Mouse (Mus musculus): ENCODE data around the gene Dnah9.

Gene Dnah9

GRCm38 (mm10) chr11:65794428-65795219 is 373.7 kb downstream of the Dnah9 start:
- no peak for DNase-seq (ENCODE audit: low spot score in 2 of 2)

DNA sequence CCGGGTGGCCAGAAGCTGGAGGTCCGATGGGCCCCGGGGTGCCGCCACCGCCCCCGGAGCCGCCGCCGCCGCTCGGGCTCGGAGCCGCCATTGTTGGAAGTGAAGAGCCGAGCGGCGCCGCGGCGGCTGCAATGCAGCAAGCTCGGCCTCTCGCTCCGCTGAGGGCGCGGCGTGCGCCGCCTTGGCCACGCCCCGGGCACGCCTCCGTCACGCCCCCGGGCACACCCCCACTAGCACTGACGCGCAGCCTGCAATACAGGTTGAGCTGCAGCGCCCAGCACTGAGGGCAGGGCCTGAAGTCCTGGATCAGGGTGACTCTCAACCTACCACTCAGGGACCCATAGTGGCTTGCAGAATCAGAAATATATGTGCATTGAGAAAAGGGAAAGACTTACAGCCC is 380.2 kb downstream of the Dnah9 start, which contains the start of gene Map2k4:
Gene Map2k4 (minus strand): TSS at position 144 of the 400 bp plus-strand sequence.
- peak; percentile 74 to 84 for DNase-seq (ENCODE audit: low spot score in 2 of 2)

DNA sequence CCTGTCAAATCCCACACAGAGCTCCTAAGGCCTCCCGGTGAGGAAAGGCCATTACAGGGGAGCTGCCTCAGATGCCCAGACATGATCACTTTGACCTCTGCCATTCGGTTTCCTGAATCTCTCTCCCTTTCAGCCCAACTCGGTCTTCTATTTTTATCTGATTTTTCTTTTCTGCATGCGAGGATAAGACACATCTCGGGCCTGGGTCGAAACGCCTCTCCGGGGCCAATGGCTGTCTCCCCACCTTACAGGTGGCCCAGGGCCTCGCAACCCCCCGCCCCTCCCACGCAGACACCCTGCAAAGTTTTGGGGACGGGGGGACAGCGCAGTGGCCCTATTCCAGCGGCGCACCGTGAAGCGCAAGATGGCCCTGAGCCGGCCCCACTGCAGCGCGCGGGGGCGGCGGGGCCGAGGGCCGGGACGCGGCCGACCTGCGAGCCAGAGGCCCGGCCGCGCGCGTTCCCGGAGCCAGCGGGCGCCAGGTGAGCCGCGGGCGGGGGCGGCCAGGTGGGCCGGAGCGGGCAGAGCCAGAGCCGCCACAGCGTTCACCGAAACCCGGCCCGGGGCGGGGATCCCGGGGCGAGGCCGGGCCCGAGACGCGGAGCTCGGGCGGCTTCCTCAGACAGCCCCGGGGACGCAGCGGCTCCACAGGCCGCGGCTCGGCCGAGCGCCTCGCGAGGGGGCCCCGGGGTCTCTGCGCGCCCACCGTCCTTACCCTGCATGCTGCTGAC is 380.8 kb downstream of the Dnah9 start:
- peak in 1 of 2 experiments; percentile 19 for DNase-seq (ENCODE audit: low spot score in 2 of 2)

GRCm38 (mm10) chr11:65786160-65786559 is 382.2 kb downstream of the Dnah9 start:
- no peak for DNase-seq (ENCODE audit: low spot score in 2 of 2)

DNA sequence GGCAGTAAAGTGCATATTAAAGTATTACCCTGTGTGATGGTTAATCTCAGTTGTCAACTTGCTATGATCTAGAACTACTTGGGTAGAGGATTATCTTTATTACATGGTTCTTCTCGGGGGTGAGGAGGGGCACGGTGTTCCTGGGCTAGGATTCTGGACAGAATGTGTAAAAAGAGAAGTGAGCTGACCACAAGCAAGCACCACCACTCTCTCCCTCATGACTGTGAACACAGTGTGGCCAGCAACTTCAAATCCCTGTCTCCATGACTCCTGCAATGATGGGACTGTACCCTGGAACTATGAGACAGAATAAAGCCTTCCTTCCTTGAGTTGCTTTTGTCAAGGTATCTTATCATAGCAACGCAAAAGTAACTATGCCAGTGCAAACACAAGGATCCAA is 386.8 kb downstream of the Dnah9 start:
- no peak for DNase-seq (ENCODE audit: low spot score in 2 of 2)
